ENCODE assay signal across 8 mouse cellular contexts in genomic region chr16:35978450-35978849, GRCm38 (mm10). TPM values are rescaled to one million over a fixed set of nuclear protein-coding genes. Genes with fewer than 3 reads are reported as not detected.
DNase-seq lines count a peak whose midpoint lies in the region; ATAC-seq lines count a peak whose summit lies in the region.
"Not testable (repeated sequence)": the region's sequence is repeated elsewhere in the genome, so short reads cannot be mapped to it uniquely, and the experiment has no call there.

Gene Kpna1, plus strand, starts transcription at chr16:35978750.

- H3K27ac ChIP-seq in forebrain, embryonic 10.5 days; hindbrain, embryonic 12.5 days; liver, embryonic 13.5 days; midbrain, embryonic 15.5 days: not testable (repeated sequence)

- H3K4me3 ChIP-seq in forebrain, embryonic 10.5 days; hindbrain, embryonic 12.5 days; liver, embryonic 13.5 days (replicated peaks); midbrain, embryonic 15.5 days: not testable (repeated sequence)

- 92% methylated on average over 1 of the region's 1 CpGs for WGBS in forebrain, embryonic 10.5 days
- 96% methylated on average over 1 of the region's 1 CpGs for WGBS in hindbrain, embryonic 12.5 days
- 68% methylated on average over 1 of the region's 1 CpGs for WGBS in liver, embryonic 13.5 days (ENCODE audit: insufficient replicate concordance)
- WGBS in midbrain, embryonic 15.5 days = 93% methylated on average over 1 of the region's 1 CpGs

- not testable (repeated sequence) for H3K9ac ChIP-seq in hindbrain, embryonic 12.5 days; liver, embryonic 13.5 days; midbrain, embryonic 15.5 days

- not testable (repeated sequence) for H3K9me3 ChIP-seq in forebrain, embryonic 10.5 days; hindbrain, embryonic 12.5 days (replicated peaks); liver, embryonic 13.5 days (replicated peaks); midbrain, embryonic 15.5 days

- not testable (repeated sequence) for H3K36me3 ChIP-seq in forebrain, embryonic 10.5 days (replicated peaks); hindbrain, embryonic 12.5 days; liver, embryonic 13.5 days; midbrain, embryonic 15.5 days (replicated peaks)

- not testable (repeated sequence) for H3K4me1 ChIP-seq in forebrain, embryonic 10.5 days; hindbrain, embryonic 12.5 days; midbrain, embryonic 15.5 days
- peaks cover 17% of the 10 kb centered on the region for H3K4me1 ChIP-seq in liver, embryonic 13.5 days (replicated peaks)

- not testable (repeated sequence) for DNase-seq in adrenal gland, postnatal 25 days; forebrain, embryonic 10.5 days (ENCODE audit: extremely low spot score, low spot score); heart, adult 18-20 months; layer of hippocampus, postnatal 14 days (ENCODE audit: low spot score in 2 of 2); liver, embryonic 13.5 days; urinary bladder, adult 2 months (ENCODE audit: low spot score)

- ATAC-seq in hindbrain, embryonic 12.5 days (ENCODE audit: low FRiP score); liver, embryonic 13.5 days (ENCODE audit: low read depth); midbrain, embryonic 15.5 days (replicated peaks): not testable (repeated sequence)

- H3K27me3 ChIP-seq in forebrain, embryonic 10.5 days (ENCODE audit: poor library complexity, severe bottlenecking); hindbrain, embryonic 12.5 days; liver, embryonic 13.5 days; midbrain, embryonic 15.5 days (replicated peaks): not testable (repeated sequence)

- not testable (repeated sequence) for H3K4me2 ChIP-seq in hindbrain, embryonic 12.5 days (replicated peaks); liver, embryonic 13.5 days; midbrain, embryonic 15.5 days

RNA-seq across cellular contexts. Expression of gene Kpna1, which starts in this region (rescaled TPM):
- total RNA-seq in adrenal gland, postnatal 25 days (2021) = 62.0 and 69.0 TPM in 2 replicates
- polyA plus RNA-seq in forebrain, embryonic 10.5 days (2016; fragmentation: Nextera tagmentation; extraction: Ambion mirVana) = 79.0 and 84.2 TPM in 2 replicates
- 100 to 1,000 TPM; 121 to 132 TPM for total RNA-seq in heart, adult 18-20 months (2021)
- polyA plus RNA-seq in hindbrain, embryonic 12.5 days (2016; fragmentation: Nextera tagmentation; extraction: Ambion mirVana) = 84.0 and 86.8 TPM in 2 replicates
- total RNA-seq in layer of hippocampus, postnatal 14 days (2021) = 100 to 1,000 TPM; 113 to 121 TPM
- polyA plus RNA-seq in liver, embryonic 13.5 days (2015; fragmentation: Nextera tagmentation; extraction: Ambion mirVana) = 34.0 and 45.7 TPM in 2 replicates
- polyA plus RNA-seq in midbrain, embryonic 15.5 days (2015; fragmentation: Nextera tagmentation; extraction: Ambion mirVana) = 74.3 and 83.1 TPM in 2 replicates
- 18.0 and 21.2 TPM in 2 replicates for polyA plus RNA-seq in urinary bladder, adult 2 months (2012; rRNA removed)
